Mouse (Mus musculus): ENCODE data around the gene Olfr1392. TPM values are rescaled to one million over a fixed set of nuclear protein-coding genes. Genes with fewer than 3 reads are reported as not detected.
A peak's percentile ranks its signal among the peaks of the same experiment; 100 is the strongest.
"Not testable (repeated sequence)": the region's sequence is repeated elsewhere in the genome, so short reads cannot be mapped to it uniquely, and the experiment has no call there.

Olfr1392 gene
- total RNA-seq (2021), result not detected
- long read RNA-seq, experiment 1, result 0 reads
- long read RNA-seq, experiment 2, result 0 reads

GRCm38 (mm10) chr11:49284982-49285381 lies at the start of gene Olfr1392:
TSS of gene Olfr1392 (plus strand) at chr11:49285282.
- DNase-seq (ENCODE audit: low spot score in 2 of 2), result not testable (repeated sequence)

DNA sequence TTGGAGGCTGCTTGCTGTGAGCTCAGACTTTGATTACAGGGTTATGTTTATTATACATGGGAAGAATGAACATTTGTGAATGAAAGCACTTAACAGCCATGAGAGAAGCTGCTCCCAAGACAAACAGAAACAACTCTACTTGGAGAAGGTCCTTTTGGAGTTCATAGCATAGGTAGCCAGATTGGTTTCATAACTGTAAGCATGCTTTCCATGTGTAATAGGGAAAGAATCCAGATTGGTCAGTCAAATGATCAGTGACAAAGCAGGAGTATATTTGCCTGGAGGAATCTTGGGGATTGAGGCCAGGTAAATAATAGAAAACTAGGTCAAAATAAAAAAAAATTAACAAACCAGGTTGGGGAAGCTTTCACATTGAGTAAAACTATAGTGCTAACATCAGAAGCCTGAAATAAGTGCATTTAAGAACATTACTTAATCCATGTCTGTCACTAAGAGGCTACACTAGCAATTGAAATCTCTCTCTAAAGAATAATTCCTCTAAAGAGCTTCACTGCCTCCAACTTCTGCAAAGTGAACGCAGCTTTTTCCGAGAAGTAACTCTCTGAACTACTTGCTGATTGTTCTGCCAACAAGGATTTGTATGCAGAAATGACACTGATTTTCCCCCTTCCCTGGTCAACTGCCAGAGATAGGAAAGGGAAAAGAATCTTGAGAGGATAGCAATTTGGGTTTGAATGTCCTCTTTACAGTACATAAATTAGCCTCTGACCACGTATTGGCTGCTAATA lies 49.4 kb upstream of the Olfr1392 start:
- DNase-seq (ENCODE audit: low spot score in 2 of 2), result no peak

- DNase-seq (ENCODE audit: low spot score in 2 of 2), result no peak
Observed at GRCm38 (mm10) chr11:49236891-49237290, 48.2 kb upstream of the Olfr1392 start.

- no peak for DNase-seq (ENCODE audit: low spot score in 2 of 2)
Observed at GRCm38 (mm10) chr11:49237532-49237931, 47.5 kb upstream of the Olfr1392 start.

GRCm38 (mm10) chr11:49240310-49240709 lies 44.8 kb upstream of the Olfr1392 start:
- no peak for DNase-seq (ENCODE audit: low spot score in 2 of 2)

DNA sequence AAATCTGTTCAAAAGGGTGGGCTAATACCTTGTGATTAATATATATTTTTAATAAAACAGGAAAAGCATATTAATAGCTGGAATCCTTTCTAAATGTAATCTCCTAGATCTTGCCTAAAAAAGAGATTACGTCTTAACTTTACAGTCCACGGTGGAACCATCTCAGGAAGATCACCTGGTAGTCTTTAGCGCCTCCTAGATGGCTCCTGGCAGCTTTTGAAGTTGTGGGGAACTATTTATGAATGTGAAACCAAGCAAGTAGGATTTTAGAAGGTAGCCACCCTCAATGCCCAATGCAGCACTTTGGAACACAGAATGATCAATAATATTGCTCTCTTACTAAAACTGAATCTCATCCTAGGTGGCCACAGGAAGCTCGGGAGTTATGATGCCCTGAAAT lies 44.2 kb upstream of the Olfr1392 start:
- no peak for DNase-seq (ENCODE audit: low spot score in 2 of 2)

GRCm38 (mm10) chr11:49241471-49241870 lies 43.6 kb upstream of the Olfr1392 start:
- DNase-seq (ENCODE audit: low spot score in 2 of 2), result no peak

- DNase-seq (ENCODE audit: low spot score in 2 of 2), result no peak
Observed at GRCm38 (mm10) chr11:49242944-49243626, 42.0 kb upstream of the Olfr1392 start.

DNA sequence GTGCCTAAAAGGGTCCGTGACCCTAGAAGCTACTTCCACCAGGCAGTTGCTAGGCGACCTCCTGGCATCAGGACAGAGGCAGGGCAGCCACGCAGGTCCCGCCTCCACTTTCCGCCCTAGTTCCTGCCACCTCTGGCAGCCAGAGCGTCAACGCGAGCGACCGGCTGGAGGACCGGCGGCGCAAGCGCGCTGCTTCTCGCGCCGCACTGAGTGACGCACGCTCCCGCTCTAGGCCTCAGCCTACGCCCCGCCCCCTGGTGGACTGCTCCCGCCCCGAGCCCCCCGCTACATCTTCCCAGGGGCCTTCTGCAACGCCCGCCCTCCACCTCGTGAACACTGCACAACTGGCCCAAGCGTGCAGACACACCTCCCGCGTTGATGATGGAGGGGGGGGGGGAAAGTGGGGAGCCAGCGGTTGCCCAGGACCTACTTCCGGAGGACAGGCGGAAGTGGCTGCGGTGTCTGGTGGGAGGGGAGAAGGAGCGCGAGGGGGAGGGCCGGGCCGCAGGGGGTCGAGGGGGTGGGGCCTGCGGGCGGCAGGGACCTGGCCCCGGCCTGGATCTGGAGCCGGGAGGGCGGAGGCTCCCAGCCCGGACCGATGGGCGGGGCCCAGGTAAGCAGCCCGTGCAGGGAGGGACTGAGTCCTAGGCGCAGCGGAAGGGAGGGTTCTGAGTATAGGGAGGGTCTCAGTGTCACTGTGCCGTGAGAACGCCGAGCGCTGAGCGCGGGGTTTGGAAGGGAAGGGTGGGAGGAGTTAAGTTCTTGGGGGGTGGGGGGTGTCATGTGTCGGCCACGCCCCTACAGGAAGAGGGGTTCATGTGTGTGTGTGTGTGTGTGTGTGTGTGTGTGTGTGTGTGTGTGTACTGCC lies 41.1 kb upstream of the Olfr1392 start, which contains the start of gene Mgat1:
Gene Mgat1, plus strand, starts transcription at position 465 of the 868 bp plus-strand sequence.
- DNase-seq (ENCODE audit: low spot score in 2 of 2), result peak; percentile 86 to 91

GRCm38 (mm10) chr11:49244595-49244930 lies 40.5 kb upstream of the Olfr1392 start:
- DNase-seq (ENCODE audit: low spot score in 2 of 2), result no peak

DNA sequence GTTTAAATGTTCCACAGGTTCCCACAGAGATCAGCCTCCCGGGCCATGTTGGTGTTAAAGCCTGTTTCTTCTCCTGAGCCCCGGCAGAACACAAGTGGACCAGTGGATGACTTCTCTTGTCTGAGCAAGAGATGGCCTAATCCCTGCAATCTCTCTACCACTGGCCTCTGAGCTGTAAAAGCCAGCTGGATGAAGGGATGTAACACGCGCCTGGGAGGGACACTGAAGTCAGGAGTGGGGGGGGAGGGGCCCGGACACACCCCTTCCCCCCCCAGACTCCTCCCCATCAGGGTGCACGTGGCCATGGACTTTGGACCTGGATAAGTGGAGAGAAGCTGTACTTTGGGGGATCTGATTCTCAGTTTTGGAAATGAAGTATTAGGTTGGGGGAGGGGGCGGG lies 39.9 kb upstream of the Olfr1392 start:
- DNase-seq (ENCODE audit: low spot score in 2 of 2), result no peak

- DNase-seq (ENCODE audit: low spot score in 2 of 2), result no peak
Observed at GRCm38 (mm10) chr11:49245634-49246415, 39.3 kb upstream of the Olfr1392 start.

GRCm38 (mm10) chr11:49246523-49246922 lies 38.6 kb upstream of the Olfr1392 start:
- DNase-seq (ENCODE audit: low spot score in 2 of 2), result no peak

GRCm38 (mm10) chr11:49247255-49247654 lies 37.8 kb upstream of the Olfr1392 start:
- DNase-seq (ENCODE audit: low spot score in 2 of 2), result no peak

GRCm38 (mm10) chr11:49248226-49248973 lies 36.7 kb upstream of the Olfr1392 start:
- peak; percentile 48 to 51 for DNase-seq (ENCODE audit: low spot score in 2 of 2)

DNA sequence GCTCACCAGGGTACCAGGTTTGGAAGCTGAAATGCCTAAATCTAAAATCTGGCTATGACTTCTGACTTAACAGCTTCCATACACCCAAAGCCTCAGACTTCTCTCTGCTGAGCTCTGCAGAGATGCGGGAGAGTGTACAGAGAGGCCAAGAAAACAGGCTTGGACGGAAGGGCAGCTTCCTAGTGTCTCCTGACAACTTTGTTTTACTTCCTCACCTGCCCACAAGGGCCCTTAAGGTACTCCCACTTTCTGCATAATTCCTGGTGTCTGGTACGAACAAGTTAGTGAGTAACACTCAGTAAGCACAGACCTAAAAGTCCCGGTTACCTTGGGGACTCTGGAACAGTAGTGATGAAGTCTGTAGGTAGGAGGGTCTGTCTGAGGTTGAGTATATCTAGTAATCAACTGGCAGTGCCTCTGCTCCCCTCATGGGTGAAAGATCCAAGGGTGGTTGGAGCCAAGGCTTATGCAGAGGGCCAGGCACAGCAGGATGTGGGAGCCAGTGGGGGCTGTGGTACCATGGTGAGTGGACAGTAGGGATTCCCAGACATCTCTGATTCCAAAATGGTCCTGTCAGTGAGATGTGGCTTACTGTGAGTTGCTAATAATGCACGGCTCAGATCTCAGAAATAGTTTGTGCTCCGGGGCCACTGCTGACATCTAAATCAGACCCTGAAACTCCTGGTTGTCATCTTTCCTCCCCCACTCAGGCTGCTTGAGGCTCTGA lies 35.9 kb upstream of the Olfr1392 start:
- DNase-seq (ENCODE audit: low spot score in 2 of 2), result no peak

DNA sequence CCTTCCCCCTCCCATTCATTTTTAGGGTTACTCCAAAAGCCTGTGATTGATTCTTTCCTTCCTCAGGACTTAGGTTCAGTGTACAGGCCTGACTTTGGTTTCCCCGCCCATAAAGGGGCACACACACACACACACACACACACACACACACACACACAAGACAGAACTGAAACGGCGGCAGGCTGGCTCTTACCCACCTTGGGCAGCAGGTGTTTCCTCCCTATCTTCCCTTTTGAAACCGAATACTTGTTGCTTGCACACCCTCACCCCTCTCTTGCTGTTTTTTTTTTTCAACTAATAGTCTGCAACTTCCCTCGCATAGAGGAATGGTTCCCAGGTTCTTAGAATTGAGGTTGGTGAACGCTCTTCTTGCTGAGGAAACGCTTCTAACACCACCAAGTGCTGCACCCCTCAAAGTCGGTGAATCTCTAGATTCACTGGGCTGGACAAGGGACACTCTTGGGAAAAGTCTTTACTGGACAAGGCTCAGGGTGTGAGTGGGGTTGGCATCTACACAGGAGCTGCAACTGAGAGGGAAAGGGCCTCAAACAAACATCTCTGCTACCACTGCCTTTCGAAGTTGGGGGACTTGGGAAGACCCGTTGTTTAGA lies 35.2 kb upstream of the Olfr1392 start:
- DNase-seq (ENCODE audit: low spot score in 2 of 2), result no peak

- DNase-seq (ENCODE audit: low spot score in 2 of 2), result peak; percentile 44 to 60
Observed at GRCm38 (mm10) chr11:49250422-49251379, 34.4 kb upstream of the Olfr1392 start.
